Mouse (Mus musculus): ENCODE measurements at regions not wholly inside any gene's neighbourhood (a gene's known extent, or its start where the extent isn't known, plus 50 kb on each side); places are given as distances from the start of the nearest gene placed in this dataset.
A peak's percentile ranks its signal among the peaks of the same experiment; 100 is the strongest.

DNA sequence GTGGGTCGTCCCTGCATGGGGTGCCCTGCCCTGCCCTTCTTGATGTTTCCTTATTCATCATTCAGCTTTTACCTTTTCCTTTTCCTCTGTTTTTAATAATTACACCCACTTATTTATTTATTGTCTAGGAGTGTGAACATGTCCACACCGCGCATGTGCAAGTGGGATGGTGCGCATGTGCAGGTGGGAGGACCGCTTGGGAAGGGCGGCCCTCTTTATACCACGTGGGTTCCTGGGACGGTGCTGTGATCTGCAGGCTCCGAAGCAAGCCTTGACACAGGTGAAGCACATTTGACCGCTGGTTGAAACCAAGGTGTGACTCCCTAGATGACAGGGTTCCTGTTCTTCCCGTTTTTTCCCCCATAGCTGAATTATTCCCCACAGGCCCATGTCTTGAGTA lies 60.0 kb downstream of the Syf2 start:
- DNase-seq, result no peak

DNA sequence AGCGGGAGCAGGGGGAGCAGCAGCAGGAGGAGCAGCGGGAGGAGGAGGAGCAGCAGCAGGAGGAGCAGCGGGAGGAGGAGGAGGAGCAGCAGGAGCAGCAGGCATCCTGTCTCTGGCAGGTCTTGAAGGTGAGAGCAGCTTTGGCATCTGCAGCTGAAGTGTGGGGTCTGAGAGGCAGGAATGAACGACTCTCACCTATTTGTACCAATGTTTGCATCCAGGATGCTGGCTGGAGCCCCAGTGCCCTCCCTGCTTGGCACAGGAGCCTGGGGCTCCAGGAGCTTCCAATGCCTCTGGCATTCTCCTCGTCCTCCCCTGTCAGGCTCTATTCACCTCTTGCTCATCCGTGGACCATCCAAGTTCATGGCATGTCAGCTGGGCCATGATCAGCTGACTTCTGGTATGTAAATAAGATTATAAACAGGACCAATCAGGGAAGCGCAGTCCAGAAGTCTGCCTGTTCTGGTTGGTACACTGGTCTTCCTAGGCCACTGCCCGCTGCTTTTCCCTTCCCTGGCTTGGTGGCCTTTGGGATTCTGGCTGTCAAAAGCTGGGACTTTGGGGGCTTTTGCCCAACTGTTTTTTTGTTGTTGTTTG lies 62.9 kb downstream of the Syf2 start:
- no peak for DNase-seq

DNA sequence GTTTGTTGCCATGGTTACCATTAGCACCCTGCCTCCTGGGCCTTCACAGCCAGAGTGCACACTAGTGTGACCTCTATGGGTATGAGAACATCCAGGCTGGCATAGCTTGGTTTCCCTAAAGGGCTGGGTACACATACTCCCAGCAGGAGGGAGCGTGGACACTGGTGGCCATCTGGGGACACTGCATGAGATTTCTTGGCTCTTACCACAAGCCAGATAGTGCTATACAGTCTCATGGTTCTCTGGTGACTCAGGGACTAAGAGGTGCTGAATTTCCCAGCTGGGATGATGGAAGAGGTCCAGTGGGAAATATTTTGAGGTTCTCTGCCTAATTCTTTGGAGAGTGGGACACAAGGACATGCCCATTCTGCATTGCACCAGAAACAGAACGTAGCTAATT lies 63.5 kb downstream of the Syf2 start:
- no peak for DNase-seq

DNA sequence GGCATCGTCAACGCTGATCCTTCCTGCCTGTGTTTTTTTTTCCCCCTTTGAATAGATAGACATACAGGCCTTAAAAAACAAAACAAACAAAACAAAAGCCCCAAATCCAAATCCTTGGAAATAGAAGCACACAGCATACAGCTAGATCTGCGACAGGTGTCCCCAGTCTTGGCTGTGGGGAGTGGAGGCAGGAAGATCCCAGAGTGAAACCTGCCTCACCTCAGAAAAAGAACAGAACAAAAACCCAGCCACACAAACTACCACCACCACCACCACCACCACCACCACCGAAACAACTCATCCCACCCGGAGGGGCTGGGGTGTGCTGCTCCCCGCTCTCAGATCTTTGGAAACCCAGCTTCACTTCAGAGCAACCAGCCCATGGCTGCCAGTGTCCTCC lies 64.0 kb downstream of the Syf2 start:
- DNase-seq, result no peak

DNA sequence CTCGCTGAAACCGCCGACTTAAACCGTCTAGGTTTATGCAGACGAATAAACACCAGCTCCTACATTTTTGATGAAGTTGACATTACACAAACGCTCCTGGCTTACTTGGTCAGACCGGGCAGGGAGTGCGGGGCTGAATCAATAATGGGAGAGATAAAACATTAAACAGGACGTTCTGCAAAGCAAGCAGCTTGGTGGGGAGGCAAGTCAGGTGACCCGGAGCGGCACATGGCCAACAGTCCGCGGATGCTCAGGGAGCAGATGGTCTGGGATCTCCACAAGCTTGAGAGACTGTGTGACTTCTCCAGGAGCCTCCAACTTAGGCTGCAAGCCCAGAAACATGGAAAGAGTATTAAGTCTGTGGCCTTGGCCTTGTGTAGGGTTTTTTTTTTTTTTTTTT lies 64.4 kb downstream of the Syf2 start:
- DNase-seq, result peak; percentile 86 to 89

DNA sequence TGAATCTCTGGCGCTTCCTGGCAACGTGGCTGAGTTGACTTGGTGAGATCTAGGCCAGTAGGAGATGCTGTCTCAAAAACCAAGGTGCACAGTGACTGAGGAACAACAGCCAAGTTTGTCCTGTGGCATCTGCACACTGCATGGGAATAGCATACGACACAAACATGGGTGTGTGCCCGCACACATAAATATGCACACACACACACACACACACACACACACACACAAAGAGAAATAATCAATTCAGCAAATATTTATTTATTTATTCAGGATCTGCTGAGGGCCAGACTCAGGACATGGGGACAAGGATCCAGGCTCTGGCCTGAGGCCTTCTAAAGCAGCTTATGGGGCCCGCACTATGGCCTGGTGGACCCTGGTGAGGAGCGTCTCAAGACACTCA lies 65.4 kb downstream of the Syf2 start:
- DNase-seq, result no peak

DNA sequence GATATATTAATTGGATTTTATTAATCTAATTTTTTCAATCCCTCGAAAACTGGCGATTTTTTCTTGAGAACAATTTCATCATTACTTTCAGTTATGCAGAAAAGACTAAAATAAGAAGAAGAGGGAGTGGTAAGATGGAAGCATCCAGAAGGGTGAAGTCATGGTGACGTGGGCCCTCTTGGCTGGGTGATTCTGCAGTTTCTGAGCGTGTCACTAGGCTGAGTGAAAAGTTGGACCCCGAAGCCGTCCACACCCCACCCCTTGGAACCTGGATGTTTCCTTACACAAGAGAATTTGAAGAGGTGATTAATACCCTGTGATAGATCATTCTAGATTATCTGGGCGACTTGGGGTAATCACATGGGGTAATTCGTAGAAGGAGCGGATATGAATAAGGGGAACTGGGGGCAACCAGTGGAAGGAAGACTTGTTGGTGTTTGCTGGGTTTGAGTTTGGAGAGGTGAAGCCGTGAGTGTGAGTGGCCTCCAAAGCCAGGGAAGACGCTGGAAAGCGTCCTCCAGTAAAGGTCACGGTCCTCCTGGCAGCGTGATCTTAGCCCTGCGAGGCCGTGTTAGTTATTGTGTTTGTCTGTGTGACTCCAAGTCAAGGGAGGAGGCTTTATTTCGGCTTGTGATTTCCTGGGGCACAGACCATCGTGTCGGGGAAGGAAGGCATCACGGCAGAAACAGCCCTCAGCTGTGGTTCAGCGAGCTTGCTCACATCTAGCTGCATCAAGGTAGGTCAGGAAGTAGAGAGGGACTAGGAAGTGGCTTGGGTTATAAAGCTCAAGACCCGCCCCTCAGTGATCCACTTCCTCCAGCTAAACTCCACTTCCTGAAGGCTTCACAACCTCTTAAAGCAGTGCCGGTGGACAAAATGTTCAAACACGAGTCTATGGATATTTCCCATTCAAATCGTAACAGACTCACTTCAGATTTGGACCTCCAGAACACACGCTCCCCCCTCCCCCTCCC lies 67.0 kb downstream of the Syf2 start:
- peak; percentile 16 to 25 for DNase-seq

DNA sequence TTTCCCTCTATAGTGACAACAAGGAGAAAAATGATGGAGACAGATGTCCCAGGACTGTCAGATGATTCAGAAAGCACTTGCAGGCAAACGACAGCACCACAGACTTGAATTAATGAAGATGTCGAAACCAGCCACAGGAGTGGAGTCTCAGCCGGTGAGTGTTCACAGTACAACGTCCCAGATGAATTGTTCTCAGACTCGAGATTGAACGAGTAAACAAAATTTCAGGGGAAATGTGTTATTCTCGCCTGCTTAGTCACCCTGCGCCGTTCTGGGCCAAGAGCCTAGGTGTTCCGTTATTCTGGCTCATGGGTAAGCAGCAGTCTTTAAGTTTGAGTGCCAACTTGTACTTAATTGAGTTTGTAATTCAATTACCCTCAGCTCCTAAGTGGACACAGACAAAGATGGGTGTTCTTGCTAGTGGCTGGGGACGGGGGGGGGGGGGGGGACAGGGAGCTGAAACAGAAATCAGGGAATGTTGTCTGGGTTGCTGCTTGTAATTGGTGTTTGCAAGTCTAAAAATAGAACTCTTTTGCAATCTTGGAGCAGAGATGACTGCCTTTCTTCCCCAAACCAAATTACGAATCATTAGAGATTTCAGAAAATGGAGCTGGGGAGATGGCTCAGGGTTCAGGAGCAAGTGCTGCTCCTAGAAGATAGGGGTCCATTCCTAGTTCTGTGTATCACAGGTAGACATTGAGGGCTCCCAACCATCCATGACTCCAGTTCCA lies 68.4 kb downstream of the Syf2 start:
- DNase-seq, result no peak

DNA sequence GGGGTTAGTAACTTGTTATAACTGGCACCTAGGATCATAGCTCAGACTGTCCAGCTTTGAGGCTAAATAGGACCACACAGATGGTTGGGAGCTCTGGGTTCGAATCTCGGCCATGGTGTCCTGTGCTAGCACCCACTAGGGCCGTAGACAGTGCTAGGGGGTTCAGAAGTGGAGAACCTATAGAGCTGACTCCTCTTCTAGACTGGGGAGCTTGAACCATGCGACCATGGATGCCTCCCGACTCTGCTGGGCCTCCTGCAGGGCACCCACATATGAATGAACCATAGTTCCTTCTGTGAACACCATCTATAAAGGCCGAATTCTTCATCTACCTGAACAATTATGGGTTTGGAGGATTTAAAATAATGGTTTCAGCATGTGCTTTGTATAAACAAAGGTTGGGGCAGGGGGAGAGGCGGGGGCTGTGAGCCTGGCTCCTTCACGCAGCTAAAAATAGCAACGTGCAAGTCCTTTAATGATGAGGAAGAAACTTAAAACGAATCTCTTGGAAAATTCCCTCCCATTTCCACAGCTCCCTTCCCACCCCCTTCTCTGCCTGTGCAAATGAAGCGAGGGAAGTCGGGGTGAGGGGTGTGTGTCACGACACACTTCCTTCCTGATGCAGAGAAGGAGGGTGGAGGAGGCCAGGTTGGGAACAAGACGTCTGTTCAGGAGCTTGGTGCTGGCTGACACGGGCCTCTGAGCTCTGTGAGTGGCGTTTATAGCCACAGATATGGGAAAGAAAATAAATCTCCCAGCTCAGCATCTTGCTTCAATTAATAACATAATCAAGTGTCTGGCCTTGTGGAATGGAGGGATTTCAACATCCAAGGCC lies 71.6 kb downstream of the Syf2 start:
- DNase-seq, result no peak

DNA sequence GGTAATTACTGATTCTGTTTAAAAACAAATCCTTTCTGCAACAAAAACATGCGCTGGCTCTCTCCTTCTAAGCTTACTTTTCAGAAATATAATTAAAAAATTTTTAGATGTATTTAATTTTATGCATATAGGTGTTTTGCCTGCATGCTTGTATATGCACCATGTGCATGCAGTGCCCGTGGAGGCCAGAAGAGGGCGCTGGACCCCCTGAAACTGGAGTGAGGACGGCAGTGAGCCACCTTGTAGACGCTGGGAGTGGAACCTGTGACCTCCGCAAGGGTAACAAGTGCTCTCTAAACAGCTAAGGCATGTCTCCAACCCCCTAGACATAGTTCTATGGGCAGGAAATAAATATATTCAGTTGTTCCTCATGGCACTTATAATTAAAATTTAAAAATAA lies 80.7 kb downstream of the Syf2 start:
- DNase-seq, result no peak

DNA sequence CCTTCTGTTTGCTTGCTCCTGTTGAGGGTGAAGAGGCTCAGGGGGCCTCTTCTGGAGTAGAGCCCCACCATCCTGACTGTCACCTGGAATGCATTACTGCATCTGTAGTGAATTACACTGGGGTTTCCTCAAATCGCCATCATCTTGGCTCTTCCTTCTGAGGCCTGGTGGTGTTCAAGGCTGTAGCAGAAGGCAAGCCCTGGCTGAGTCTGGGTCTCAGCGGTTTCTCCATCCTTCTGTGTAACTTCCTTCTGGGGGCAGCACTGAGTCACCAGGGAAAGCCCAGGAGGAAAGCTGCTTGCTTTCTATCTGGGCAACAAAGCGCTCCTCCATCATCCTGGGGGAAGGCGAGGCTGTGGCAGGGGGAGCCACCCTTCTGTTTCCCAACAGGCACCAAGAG lies 82.2 kb downstream of the Syf2 start:
- no peak for DNase-seq

DNA sequence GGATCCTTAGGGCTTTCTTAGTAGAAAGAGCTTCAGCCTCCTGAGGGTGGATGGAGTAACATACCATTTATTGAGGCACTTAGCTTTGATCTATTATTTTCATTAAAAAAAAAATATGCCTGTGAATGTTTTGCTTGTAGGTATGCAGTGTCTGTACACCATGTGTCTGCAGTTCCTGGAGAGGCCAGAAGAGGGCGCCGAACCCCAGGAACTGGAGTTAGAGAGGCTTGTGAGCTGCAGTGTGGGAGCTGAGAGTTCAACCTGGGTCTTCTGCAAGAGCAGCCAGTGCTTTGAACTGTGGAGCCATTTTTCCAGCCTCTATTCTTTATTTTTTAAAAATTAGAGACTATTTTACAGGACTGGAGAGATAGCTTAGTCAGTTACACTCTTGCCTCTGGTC lies 83.2 kb downstream of the Syf2 start:
- DNase-seq, result peak in 1 of 2 experiments; percentile 15

DNA sequence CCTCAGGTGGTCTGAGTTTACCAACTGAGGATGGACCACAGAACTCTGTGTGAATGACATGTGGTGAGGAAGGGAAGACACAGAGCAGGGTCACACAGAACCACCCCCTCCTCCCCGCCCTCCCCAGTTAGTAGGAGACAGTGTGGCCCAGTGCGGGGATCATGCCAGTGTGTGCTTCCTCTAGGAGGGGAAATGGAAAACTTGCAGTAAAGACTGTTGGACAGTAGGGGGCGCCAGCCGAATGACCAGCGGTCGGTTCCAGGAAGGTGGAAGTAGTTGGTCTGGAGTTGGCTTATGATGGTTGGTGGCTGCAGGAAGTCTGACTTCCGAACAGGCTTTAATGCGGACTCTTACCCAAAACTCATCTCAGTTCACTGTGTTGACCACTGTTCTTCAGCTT lies 87.3 kb downstream of the Syf2 start:
- peak; percentile 42 to 76 for DNase-seq

DNA sequence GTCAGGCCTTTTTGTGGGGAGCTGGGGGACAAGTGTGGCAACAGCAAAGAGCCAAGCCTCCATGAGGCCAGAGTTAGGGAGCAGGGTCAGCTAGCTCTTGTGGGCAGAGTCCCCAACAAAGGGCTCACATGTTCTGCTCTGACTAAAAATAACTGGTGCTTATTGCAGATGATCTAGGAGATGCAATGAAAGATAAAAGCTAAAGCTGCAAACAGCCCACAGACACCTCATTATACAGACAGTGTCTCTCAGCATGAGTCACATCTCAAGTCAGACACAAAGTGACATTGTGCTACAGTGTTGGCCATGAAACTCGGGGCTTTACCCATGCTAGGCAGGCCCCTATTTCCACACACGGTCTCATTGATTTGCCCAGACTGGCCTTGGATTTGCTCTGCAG lies 88.4 kb downstream of the Syf2 start:
- DNase-seq, result no peak

DNA sequence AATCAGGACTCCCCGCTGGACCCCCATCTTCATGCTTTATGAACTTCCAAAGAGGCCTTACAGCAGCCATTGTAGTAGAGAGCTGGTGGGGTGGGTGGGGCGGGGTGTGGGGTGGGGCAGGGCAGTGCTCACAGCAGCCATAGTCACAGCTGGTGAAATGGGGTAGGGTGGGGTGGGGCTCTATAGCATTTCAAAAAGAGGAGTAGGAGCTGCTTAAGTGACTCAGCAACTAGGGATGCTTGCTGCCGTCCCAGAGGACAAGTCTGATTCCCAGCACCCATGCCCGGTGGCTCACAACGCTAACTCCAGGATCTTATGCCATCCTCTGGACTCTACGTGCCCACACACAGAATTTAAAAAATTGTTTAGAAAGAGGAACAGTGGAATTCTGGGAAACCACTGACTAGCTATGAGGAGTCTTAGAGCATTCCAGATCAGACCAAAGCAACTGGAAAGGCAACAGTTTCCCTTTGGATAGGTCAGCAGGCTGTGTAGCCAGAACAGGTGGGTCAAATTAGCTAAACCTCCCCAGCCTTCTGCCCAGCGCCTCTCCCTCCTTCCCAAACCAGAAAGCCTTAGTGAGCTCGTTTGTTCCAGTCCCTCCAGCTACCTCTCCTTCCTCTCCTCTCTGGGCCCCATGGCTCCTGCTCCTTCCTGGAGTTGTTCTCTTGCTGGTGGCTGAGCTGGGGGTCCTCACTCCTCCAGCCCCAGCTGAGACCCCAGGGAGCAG lies 89.7 kb downstream of the Syf2 start:
- no peak for DNase-seq

DNA sequence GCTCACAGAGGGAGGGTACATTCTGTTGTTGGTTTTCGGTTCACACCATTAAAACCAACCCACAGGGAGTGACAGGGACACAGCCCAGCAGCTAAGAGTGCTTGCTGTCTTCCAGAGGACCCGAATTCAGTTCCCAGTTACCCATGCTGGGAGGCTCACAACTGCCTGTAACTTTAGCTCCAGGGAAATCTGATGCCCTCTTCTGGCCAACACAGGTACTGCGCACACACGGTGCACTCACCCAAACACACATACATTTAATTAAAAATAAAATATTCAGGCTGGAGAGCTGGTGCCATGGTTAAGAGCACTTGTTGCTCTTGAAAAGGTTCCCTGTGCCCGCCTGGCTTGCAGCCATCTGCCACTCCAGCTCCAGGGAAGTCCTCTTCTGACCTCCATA lies 92.5 kb downstream of the Syf2 start:
- no peak for DNase-seq

DNA sequence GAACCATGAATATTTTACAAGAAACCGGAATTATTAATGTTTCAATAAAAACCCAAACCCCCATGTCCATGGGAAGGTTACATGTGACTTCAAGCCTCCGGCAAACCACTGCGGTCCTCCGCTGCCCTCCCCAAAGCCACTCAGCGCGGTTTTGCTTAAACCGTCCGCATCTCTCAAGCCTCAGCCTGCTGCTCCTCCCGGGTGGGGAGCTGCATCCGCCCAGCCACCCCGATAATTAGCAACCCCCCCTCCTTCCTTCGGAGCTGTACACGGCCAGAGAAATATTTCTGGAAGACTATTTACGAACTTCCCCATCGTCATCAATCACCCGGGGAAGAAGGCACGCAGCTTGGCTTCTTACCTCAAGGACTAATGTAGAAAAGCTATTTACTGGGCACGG lies 94.7 kb upstream of the Runx3 start:
- DNase-seq, result no peak

DNA sequence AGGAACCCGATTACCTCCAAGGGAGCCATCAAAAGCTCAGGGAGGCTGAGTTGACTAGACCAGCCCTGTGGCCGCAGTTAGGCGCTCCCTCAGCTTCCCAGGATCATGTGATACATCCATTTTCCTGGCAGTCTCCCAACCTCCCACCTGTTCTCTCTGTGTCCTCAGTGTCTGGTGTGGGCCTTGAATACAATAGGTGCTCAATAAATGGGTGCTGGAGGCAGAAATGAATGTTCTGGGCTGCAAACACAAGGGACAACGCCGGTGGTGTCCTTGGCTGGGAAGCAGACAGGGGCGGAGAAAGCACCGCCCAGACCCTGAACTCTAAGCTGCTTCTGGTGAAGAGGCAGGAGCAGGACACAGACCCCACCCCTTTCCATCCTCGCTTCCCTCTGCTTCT lies 93.3 kb upstream of the Runx3 start:
- no peak for DNase-seq

DNA sequence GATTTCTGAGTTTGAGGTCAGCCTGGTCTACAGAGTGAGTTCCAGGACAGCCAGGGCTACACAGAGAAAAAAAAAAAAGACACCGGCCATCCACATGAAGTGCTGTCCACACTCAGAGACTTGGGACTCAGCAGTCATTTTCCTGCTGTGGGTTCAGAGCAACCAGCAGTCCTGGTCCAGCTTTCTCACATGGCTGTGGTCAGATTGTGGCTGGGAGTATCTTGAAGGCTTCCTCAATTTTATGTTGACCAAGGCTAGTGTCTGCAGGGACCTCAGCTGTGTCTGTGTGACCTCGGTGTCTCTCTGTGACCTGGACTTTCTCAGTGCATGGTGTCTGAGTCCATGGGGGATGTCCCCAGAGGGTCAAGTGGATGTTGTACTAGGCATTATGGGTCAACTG lies 90.7 kb upstream of the Runx3 start:
- no peak for DNase-seq

DNA sequence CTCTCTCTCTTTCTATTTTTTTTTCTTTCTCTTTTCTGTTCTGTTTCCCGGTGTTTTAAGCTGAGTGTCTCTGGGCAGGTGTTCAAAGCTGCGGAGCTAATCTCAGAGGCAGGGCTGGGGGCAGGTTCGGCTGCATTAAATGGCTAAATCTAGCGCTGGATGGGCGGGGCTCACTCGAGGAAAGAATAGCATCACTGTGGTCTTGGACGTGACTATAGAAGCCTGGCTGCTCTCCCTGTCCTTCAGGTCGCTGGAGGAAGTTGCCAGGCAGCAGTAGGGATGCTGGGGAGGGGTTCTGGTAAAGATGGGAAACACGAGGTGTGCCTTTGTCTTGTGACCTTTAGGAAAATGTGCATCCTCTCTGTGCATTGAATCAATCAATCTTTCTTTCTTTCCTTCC lies 88.0 kb upstream of the Runx3 start:
- DNase-seq, result no peak

DNA sequence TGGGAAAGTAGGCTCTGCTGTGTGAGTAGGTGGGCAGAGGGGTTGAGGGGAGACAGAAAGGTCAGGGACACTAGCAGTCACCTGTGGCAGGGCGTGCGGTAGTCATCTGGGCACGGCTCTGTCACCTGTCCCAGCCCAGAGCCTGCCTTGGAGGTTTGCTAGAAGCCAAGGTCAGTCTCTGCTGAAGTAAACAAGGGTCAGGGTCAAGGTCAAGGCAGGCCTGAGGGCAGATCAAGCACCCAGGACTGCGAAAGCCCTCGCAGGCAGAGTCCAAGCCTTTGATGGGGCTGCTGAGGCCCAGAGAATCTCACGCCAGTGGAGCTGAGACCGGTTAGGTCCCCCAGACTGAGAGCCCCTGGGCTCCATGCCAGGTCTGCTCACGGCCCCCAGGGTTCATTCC lies 87.2 kb upstream of the Runx3 start:
- DNase-seq, result no peak

DNA sequence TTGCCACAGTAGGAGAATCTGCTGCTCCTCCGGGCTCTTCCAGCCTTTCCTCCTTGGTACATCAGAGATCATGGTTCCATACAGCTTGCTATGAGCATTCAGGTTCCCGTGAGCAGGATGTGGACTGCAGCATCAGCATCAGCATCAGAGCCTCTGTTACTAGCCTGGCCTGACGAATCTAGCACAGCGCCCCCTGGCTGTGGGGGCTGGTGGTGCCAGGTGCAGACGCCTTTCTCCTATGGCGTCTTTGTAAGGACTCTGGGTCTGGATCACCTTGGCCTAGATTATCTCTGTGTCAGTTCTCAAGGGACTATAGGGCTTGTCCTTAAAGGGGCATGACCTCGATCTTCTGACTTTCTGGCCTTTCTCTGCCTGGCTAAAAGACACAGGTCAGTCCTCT lies 86.0 kb upstream of the Runx3 start:
- peak; percentile 37 to 78 for DNase-seq
